Mouse (Mus musculus) spleen, postnatal 0 days (tissue): ENCODE measurements around the gene Rab7b. TPM values are rescaled to one million over a fixed set of nuclear protein-coding genes. Genes with fewer than 3 reads are reported as not detected.

ENCODE experiments used
- polyA plus RNA-seq: library from polyadenylated mRNA; unstranded; fragments of >200 nt; fragmentation: Nextera tagmentation; extraction: Ambion mirVana; gene quantifications from 2 replicates; pipeline ENCODE4 v1.2.1, GENCODE M21; 2015

Rab7b gene
- polyA plus RNA-seq = 5.3 and 5.9 TPM in 2 replicates

GRCm38 (mm10) chr1:131688475-131688874 is at the start of gene Rab7b:
Gene Rab7b (plus strand): TSS chr1:131688695.

GRCm38 (mm10) chr1:131743868-131744464 is 55.5 kb downstream of the Rab7b start, which contains the start of gene Slc26a9:
Gene Slc26a9 (plus strand): TSS chr1:131744022.

Other genes with a start within 250 kb of the Rab7b start
- gene Srgap2, start 161.3 kb upstream of the Rab7b start, polyA plus RNA-seq = 7.0 and 7.1 TPM in 2 replicates
- 1.9 and 2.0 TPM in 2 replicates for gene Fam72a, start 160.8 kb upstream of the Rab7b start, polyA plus RNA-seq
- not detected in 2 replicates for gene Avpr1b, start 89.5 kb upstream of the Rab7b start, polyA plus RNA-seq
- gene Ctse, start 50.4 kb upstream of the Rab7b start, polyA plus RNA-seq = 184 and 219 TPM in 2 replicates
- gene Slc26a9, start 55.3 kb downstream of the Rab7b start, polyA plus RNA-seq = 0.04 and 0.10 TPM in 2 replicates
- gene Pm20d1, start 108.7 kb downstream of the Rab7b start, polyA plus RNA-seq = 0.05 and 0.08 TPM in 2 replicates
- gene Slc41a1, start 138.8 kb downstream of the Rab7b start, polyA plus RNA-seq = 2.2 and 3.3 TPM in 2 replicates
- gene Rab29, start 178.5 kb downstream of the Rab7b start, polyA plus RNA-seq = 19.8 and 24.5 TPM in 2 replicates
- gene Nucks1, start 221.8 kb downstream of the Rab7b start, polyA plus RNA-seq = 58.0 and 58.9 TPM in 2 replicates